Mouse (Mus musculus): ENCODE data around the gene Rufy3.

Rufy3 gene

GRCm38 (mm10) chr5:88685745-88686299, 121.0 kb downstream of the Rufy3 start:
- DNase-seq (ENCODE audit: low spot score in 2 of 2), result no peak

GRCm38 (mm10) chr5:88687996-88688406, 123.2 kb downstream of the Rufy3 start:
- DNase-seq (ENCODE audit: low spot score in 2 of 2), result no peak

- no peak for DNase-seq (ENCODE audit: low spot score in 2 of 2)
Observed at GRCm38 (mm10) chr5:88688583-88689187, 123.8 kb downstream of the Rufy3 start.

GRCm38 (mm10) chr5:88689279-88689938, 124.6 kb downstream of the Rufy3 start:
- no peak for DNase-seq (ENCODE audit: low spot score in 2 of 2)

GRCm38 (mm10) chr5:88690681-88691505, 126.1 kb downstream of the Rufy3 start:
- DNase-seq (ENCODE audit: low spot score in 2 of 2), result no peak

GRCm38 (mm10) chr5:88691506-88692095, 126.8 kb downstream of the Rufy3 start:
- no peak for DNase-seq (ENCODE audit: low spot score in 2 of 2)

GRCm38 (mm10) chr5:88692586-88692985, 127.7 kb downstream of the Rufy3 start:
- no peak for DNase-seq (ENCODE audit: low spot score in 2 of 2)

GRCm38 (mm10) chr5:88693057-88693456, 128.2 kb downstream of the Rufy3 start:
- no peak for DNase-seq (ENCODE audit: low spot score in 2 of 2)

GRCm38 (mm10) chr5:88697291-88697690, 132.5 kb downstream of the Rufy3 start:
- no peak for DNase-seq (ENCODE audit: low spot score in 2 of 2)

GRCm38 (mm10) chr5:88699251-88699913, 134.5 kb downstream of the Rufy3 start:
- no peak for DNase-seq (ENCODE audit: low spot score in 2 of 2)
